Mouse (Mus musculus) retina, postnatal 1 day (tissue): ENCODE measurements at regions not wholly inside any gene's neighbourhood (a gene's known extent, or its start where the extent isn't known, plus 50 kb on each side); places are given as distances from the start of the nearest gene placed in this dataset.

Source experiments
- DNase-seq: peaks from one replicate; pipeline ENCODE4 v3.0.0-alpha.2; 2012

DNA sequence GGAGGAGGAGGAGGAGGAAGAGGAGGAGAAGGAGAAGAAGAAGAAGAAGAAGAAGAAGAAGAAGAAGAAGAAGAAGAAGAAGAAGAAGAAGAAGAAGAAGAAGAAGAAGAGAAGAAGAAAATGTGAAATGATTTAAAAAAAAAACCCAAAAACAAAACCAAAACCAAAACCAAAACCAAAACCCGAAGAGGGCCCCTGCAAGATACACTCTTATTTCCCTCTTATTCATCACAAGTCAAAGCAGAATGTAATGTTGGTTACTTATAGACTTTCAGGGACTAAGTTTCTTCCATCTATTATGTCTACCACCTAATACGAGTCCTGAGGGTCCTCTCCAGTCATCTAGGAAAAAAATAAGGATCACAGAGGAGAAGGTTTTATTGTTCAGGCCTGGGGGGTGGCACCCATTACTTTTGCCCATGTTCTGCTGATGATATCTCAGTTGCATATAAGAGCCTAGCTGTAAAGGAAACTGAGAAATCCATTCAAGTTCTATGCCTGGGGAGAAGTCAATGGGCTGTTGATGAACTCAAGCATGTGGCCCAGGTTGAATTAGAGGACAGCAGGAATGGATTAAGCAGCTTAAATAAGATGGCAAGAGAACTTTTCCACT, 118.0 kb downstream of the Gm5426 start:
- no peak for DNase-seq

DNA sequence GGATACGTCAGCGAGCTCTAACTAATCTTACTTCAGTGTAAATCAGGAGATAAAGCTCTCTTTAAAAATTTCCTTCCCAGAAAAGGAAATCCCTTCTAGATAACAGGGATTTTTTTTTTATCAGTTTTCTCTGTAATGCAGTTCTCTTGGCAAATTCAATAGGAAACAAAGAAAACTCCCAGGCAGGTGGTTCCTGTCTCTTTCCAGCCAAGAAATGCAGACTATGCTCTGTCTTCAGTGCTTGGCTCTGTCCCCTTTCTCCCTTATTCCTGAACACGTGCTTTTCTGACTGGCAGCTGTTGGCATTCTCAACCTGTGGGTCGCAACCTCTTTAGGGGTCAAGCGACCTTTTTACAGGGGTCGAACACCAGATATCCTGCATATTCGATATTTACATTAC, 121.5 kb downstream of the Gm5426 start:
- DNase-seq, result no peak

DNA sequence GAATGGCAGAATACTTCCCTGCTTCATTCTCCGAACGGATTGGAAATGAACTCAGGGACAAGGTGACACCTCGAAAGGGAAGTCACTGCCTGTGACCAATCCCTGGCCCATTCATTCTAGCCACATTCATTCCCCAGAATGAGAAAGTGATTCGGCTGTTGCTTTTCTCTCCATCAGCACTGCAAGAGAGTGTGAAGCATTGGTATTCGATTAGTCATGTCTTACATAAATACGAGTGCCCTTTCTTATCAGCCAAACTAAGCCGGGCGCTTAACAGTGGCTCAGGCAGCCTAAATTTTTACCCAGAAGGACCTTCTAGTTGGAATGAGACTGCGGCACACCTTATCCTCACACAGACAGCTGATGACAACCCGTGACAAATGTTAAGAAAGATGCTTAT, 122.8 kb downstream of the Gm5426 start:
- DNase-seq, result no peak

DNA sequence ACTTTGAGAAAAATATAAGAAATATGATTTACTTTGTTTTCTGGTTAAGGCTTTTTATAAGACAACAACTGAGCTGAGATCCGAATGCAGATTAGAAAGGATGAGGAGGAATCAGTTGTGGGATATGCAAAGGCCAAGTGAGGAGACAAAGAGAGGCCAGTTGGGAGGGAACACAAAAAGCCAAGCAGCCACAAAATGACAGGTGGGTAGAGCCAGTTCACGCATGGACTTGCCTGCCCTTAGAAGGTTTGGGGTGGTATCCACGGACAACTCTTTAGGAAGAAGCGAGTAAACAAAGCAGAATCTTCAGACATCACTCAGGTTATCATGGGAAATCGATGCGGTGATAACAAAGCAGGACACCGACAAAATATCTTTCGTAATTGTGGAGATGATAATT, 123.2 kb downstream of the Gm5426 start:
- DNase-seq, result no peak

DNA sequence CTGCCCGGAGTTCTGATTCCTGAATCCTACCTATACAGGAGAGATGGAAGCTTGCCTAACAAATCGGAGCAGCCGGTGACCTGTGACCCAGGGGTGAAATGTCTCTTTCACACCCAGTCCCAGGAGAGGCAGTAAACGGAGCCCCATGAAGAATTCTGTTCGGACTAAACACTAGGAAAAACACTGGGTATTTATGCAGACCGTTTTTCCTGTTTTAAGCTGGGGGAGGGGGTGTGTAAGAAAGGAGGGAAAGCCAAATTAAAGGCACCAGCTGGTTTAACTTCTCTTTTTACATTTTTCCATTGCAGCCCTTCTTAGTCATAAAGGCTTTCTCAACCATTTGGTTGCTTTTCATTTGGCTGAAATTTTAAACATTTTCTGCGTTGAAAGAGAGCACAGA, 127.1 kb downstream of the Gm5426 start:
- no peak for DNase-seq

DNA sequence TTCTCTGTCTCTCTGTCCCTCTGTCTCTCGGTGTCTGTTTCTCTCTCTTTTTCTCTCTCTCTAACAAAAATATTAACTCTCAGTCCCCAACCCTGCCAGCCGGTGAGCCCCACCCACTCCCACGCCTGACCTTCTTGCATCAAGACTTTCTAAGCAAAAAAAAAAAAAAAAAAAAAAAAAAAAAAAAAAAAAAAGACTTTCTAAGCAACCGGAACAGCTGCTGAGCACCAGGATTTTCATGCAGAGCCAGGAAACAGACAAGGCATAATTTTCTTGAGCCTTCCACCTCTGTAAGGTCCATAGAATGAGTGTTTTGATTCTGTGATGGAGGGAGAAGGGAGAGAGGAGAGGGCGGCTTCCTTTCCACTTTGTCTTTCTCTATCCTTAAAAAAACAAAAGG, 128.0 kb downstream of the Gm5426 start:
- DNase-seq, result no peak

DNA sequence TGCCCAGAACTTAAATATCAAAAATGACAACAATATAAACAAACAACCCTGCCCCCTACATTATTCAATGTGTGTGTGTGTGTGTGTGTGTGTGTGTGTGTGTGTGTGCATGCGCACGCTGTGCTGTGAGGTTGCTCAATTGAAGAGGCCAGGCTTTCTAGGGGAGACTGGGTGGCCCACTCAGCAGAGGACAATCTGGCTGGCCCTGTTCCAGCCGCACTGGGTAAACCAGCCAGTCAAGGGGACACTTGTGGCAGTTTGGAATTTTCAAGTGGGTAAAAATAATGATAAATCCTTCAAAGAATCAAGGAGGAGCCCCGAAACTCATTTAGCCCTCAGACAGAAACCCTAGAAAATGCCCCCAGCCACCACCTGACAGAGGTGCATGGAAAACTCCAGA, 128.5 kb downstream of the Gm5426 start:
- DNase-seq, result peak; percentile 31

DNA sequence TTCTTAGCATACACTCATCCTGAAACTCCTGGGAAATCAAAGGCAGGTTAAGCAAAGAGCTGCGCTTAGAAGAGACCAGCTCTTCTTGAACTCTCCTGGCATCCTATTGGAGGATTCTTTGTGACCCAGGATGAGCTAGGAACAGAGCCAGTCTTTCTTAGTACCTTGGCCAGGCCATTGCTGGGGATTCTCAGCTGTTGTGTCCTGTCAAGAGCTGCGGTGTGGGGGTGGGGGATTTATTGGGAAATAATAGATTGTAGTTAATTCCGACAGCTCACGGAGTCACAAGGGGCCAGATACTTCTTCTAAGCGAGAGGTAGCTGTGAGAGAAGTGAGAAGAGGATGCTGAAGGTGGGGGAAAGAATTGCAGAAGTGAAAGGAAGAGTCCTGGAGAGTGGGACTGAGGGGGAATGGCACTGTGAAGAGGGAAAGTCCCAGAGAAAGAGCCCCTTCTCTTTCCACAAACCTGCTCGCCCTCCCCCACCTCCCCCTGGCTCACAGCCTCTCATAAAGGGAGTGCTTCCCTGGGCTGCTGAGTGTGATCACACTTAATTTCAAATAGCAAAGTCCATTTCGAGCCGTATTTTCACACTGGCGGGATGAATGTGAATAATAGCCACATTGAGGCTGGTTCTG, 129.8 kb downstream of the Gm5426 start:
- DNase-seq, result no peak

DNA sequence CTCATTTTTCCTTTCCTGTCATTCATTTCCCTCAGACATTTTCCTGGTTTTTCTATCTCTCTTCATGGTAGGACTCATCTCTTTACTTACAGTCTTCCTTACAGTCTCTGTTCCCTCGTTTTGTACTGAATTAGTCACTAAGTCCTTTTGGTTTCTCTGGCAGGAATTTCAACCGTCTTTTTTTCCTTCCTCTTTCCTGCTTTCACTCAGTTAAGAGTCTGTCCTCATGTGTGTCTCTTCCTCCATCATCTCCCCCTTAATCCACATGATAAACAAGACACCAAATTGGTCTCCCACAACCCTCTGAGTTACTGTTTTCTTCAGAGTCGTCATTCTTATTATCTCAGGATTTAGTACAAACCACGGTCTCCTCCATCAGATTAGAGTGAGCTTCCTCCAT, 131.2 kb downstream of the Gm5426 start:
- DNase-seq, result no peak

DNA sequence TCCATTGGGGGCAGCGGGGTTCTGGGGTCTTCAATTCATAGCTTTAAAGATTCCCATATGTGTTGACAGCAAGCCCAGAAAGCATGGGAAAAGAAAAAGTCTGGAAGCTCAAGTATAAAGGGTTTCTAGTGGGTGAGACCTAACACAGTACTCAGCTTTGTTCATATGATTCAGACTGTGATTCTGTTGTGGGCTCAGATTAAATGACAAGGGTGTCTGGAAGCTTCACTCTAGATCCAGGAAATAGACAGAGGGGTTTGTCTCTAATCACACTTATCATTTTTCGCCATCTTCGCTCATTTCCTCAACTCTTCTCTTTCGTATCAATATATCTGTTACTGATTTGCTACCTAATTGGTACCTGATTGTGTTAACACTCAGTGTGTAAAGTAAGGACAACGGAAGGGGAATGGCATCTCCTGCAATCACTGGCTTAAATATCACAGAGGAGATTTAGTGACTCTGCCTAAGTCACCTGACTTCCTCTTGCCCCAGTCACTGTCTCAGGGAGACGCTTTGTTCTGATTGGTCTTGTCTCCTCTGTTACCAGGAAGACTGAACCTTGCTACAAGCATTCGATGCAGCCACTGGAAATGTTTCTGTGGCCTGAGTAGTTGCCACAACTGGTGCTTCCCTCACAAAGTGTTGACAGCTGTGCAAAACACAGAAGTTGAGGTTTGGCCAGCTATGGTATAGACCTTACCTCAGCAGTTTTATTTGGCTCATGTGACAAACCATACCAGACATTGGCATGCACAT, 137.4 kb downstream of the Gm5426 start:
- DNase-seq, result no peak

DNA sequence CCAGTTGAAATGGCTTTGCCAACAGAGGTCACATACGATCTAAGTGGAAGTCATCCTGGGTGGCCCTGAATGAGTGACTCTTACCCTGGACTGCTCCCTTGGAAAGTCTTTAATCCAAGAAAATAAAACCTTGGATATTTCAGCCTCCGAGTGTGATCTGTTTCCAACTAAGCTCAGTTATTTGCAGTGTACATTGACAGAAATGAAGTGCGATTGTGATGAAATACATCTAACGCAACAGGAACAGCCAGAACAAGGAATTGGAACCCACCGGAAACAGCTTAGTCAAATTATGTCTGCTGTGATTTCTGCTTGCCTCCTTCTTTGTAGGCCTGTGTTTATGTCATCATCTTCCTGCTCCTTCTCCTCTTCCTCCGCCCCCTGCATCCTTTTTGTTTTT, 143.7 kb downstream of the Gm5426 start:
- no peak for DNase-seq

DNA sequence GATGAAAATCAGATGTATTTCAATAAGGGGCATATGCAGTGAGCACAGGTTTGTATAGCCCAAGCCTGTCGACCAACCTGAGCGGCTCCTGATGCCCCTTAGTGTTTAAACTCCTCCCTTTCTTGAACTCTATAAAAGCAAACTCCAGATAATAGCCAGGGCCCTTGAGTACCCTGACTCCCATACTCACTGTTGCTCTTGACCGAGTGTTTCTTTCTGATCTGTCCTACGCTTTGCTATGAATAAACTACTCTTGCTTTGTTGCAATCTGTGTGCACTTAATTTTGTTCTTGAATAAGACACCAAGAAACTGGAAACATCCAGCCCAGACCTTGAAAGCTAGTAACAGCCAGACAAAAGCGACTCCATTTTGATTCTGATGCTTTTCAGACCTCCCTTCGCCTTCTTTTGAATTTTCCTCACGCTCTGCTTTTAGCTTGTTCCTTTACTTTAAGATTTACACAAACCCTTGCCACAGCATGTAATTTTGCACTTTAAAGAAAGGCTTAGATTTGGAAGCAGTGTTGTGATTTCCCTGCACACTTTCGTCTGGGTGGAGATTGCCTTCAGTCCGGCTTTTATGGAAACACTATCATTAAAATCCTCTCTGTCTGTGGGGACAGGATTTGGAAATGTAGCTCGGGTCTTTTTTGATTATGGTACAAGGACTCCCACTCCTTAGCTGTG, 149.1 kb downstream of the Gm5426 start:
- DNase-seq, result no peak

DNA sequence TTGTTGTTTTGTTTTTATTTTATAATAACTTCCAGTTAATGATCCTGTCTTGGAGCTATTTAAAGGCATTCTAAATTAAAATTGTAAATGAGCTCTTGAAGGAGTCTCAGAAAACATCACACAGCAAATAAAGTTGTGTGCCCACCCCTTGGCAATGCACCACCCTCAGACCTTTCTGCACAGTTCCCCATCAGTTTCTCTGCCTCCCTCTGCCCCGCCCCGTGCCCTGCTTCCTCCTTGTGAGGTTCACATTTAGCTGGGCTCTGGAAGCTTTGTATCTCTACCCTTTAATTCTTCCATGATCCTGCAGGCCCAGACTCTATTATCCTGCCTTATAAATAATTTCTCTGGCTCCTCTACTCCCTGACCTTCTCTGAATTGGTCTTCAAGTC, 149.7 kb downstream of the Gm5426 start:
- no peak for DNase-seq

DNA sequence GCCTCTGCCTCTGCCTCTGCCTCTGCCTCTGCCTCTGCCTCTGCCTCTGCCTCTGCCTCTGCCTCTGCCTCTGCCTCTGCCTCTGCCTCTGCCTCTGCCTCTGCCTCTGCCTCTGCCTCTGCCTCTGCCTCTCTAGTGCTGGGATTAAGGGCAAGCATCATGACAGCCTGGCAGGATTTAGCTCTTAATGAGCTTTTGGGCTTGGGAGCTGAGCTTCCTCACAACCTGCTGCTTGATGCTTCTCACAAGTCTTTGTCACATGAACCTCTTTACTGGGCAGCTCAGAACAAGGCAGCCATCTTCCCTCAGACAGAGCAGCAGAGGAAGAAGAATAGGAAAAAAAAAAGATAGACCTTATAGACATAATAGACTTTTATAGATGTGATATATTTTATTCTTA, 152.6 kb downstream of the Gm5426 start:
- DNase-seq, result peak; percentile 76

DNA sequence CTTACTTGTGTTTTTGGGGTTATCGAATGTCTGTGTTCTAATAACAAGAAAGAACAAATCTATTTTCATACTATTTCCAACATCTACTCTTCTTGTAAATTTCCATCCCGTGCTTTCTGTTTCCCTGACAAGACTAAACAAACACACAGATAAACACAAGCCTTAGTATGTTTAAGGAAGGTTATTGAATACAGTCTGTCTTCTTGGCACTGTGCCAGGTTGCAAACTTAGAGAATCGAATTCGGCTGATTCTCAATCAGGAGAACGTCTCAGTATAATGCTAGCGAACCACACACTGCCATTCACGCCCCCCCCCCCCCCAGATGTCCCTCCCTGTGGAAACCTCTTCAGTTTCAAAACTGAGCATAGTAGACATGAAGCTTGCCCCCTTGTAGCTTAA, 157.2 kb downstream of the Gm5426 start:
- no peak for DNase-seq

DNA sequence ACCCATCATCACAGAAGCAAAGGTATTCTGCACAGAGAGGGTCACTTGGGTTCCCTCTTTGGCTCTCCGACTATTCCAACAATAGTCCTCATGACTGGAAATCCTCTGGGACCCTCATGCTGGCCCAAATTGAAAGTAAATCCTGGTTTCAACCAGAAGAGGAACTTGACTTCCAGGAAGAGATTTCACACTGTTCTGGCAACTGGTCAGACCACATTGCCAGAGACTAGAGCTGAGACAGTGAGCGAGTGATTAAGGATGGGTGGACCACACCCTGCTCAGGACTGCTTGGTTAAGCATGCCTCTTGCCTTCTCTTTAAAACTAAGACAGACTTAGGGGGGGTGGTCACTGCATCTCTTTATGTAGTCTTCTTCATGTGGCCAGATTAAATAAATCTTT, 158.3 kb downstream of the Gm5426 start:
- DNase-seq, result no peak

DNA sequence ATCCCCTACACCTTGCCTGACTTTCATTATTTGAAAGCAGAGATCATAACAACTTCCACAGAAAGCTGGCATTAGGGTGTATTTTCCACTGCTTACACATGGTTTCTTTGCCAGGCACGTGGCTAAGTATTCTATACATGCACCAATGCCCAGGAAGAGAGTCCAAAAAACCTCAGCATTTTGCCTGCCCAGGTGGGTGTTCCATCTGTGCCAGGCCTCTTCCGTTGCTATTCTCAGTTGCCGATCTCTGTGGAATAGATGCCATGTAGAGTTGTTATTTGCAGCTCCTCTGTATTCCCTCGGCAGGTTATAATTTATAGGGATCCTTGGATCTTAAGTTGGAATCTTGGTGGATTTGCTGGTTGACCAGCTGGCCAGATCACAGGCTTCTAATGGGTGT, 161.3 kb downstream of the Gm5426 start:
- no peak for DNase-seq

DNA sequence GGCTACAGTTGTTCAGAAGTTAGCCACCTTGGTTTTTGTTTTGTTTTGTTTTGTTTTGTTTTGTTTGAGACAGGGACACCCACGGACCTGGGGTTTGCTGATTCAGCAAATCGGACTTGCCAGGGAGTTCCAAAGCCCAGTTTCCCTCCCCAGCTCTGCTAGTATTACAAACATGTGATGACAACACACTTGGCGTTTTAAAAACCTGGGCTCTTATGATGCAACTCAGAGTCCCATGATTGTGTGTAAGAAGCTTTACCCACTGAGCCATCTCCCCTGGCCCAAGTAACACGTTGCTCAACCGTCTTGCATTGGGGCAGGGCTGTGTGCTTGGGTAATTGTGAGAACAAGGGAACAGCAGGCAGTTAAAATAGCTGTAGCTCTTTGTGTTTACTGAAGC, 162.2 kb downstream of the Gm5426 start:
- DNase-seq, result no peak

DNA sequence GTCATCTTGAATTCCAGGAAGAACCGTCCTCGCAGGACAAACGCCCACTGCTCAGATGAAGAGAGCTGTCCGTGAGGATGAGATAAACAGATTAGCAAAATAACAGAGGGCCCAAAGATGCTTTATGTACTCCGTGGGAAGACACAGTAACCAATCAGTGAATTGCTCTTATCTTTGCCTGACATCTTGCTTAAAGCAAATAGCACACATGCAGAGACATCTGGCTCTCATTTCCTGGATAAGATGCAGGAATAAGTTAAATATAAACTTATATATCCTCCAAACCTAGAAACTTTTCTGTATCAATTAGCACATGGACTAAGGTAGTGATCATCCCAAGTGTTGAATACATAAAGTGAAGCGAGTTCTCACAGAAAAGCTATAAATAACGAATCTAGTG, 169.3 kb downstream of the Gm5426 start:
- DNase-seq, result no peak

DNA sequence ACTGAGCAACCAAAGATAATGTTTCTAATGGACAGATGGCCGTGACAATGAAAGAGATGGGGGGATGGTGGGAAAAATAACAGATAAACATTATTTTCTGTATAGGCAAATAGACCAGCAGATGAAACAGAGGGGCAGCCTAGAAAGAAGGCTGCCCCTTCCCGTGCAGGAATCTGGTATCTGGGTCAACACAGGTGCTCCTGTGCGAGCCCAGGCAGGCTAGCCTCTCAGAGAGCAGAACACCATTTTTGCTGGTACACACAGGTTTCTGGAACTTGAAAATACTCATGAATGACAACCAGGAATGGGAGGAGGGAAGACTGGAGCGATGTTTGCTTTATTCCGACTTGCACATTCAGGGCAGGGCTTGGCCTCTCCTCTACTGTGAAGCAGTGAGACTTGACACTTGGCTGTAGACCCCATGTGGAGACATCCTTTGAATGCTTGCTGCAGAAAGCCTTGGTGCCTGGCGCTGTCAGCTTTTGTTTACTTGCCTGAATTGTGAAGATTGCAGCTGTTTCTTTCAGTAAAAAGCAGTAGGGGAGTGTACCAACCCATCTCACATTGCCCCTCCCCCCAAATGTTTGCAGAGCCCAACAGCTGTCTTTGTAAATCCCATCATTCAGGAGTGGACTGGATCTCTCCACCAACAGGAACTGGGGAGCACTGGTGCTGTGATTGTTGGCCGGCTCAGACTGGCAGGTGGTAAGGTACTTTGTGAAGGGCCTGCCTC, 172.5 kb downstream of the Gm5426 start:
- peak; percentile 94 for DNase-seq

DNA sequence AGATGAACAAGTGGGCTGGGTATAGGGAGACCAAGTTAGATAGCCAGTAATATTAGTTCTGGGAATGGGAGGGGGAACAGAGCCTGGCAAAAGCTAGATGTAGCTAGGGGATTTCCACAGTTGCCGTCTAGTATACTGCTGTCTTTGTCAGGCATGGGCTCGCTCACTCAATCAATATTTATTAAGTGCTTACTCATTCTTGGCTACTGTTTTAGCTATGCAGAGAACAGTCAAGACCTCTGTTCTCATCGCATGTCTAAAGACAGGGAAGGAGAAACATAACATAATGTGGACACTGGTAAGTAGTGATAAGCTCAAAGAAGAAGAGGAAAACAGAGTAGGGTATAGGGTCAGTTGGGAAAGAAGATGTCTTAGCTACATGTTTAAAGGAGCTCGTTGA, 173.4 kb downstream of the Gm5426 start:
- DNase-seq, result peak; percentile 11

DNA sequence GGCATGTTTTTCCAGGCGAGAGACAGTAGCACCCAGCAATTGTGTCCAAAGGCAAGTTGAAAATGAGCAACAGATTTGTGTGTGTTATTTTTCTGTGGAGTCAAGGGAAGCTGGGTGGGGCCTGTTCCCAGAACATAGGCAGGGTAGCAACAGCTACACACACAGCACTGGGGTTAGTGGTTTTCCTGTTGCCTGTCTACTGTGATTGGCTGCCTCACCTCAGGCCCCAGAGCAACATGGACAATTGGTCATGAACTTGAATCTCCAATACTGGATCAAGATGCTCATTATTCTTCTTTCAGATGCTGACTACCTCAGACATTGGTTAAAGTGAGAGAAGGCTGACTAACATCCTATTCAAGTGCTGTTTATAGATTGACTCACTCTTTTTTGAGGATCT, 188.9 kb downstream of the Gm5426 start:
- no peak for DNase-seq
